Mouse (Mus musculus): ENCODE measurements at regions not wholly inside any gene's neighbourhood (a gene's known extent, or its start where the extent isn't known, plus 50 kb on each side); places are given as distances from the start of the nearest gene placed in this dataset.

- TF ChIP-seq CTCF (IDR thresholded peaks at IDR 0.05; ENCODE audit: extremely low read depth, insufficient read depth, low read length) = no peak
- no peak for TF ChIP-seq POLR2A (IDR thresholded peaks at IDR 0.05; ENCODE audit: extremely low read depth, insufficient read depth, low read length)
These were observed 125.6 kb downstream of the Dad1 start for GRCm38 (mm10) chr14:54128334-54128733.
